Mouse (Mus musculus) kidney, postnatal 25 days (tissue): ENCODE results near the gene Kank2.
A peak's percentile ranks its signal among the peaks of the same experiment; 100 is the strongest.
"Not testable (repeated sequence)": the region's sequence is repeated elsewhere in the genome, so short reads cannot be mapped to it uniquely, and the experiment has no call there.

ENCODE experiments used
- DNase-seq, 2 experiments: peaks; one replicate each; pipeline ENCODE4 v3.0.0; 2021; ENCODE audit warnings: mixed read lengths in 2 of 2

Gene Kank2

GRCm38 (mm10) chr9:21781657-21782468 is 16.7 kb downstream of the Kank2 start:
- DNase-seq: no peak

GRCm38 (mm10) chr9:21777726-21778125 is 20.8 kb downstream of the Kank2 start:
- DNase-seq: no peak

DNA sequence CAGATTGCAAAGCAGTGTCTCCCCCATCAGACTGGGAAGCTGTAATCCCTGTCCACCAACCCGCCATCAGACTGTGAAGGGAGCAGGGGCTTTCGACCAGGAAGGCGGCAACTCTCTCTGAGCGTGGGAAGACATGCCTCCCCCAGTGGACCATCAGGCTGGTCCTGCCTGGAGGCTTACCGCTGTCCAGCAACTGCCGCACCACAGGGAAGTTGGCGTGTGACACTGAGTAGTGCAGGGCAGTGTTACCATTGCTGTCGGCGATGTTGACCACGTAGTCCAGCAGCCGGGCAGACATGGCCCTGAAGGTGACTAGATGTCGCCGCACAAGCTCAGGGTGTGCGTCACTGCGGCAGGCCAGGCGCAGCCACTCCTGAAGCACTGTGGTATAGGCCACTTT is 24.2 kb downstream of the Kank2 start:
- DNase-seq: no peak

DNA sequence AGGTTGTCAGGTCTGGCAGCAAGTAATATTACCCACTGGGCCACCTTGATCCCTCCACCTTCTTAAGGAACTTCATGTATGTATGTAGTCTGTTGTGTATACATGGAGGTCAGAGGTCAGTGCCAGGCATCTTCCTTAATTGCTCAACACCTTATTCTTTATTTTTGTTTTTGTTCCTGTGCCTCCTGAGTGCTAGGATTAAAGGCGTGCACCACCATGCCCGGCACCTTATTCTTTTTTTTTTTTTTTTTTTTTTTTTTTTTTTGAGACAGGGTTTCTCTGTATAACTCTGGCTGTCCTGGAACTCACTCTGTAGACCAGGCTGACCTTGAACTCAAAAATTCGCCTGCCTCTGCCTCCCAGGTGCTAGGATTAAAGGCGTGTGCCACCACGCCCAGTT is 25.1 kb downstream of the Kank2 start:
- not testable (repeated sequence) for DNase-seq

- peak in 1 of 2 experiments; percentile 54 for DNase-seq
Measured at GRCm38 (mm10) chr9:21769558-21770183, 28.9 kb downstream of the Kank2 start.

DNA sequence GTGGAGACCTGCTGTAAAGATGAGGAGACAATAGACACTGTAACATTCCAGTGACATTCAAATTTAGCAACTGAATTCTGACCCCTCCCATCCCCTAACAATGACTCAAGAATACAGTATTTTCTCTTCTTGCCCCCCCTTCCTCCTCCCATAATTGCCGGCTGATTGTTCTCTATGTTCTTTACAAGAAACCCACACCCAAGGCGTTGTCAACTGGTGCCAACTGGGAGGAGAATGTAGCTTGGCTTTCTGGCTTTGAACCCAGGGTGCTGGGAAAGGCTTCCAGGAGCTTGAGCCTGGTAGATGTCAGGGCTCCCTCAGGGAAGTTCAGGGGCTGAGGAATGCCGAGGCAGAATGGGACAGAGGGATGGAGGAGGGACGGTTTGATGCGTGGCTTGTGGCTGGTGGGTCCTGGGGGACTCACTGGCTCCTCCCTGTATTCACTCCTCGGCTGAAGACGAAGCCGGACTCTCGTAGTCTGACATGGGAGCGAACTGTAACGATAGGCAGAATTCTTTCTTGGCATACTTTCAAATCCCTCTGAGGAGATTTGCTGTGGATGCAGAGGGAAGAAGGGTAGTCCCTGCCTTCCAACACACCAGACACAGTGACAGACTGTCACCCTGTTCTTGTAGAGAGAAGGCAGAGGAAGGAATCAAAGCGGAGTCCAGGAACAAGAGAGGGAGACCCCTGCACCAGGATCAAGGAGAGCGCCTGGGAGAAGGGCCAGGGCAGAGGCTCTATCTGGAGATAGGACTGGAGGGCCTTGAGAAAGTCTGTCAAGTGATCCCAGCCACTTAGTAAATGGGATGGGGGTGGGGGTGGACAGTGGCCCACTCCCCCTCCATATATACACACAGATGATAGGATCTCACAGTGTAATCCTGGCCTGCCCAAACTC is 29.8 kb downstream of the Kank2 start:
- peak in 1 of 2 experiments; percentile 47 for DNase-seq

DNA sequence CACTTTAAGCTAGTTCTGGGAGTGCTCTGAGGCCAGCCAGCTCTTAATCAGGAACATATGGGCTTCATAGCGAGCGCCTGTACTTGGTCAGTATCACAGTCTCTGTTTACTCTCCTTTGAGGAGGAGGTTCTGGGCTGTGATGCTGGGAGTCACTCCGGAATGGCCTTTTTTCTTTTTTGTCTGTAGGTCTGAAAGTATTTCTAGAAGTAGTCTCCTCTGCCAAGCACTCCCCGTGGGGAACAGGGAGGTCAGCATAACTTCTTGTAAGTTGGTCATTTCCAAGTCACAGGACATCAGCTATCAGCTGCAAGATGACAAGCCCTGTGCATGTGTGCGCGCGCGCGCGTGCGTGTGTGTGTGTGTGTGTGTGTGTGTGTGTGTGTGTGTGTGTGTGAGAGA is 30.6 kb downstream of the Kank2 start:
- DNase-seq: peak in 1 of 2 experiments; percentile 65

DNA sequence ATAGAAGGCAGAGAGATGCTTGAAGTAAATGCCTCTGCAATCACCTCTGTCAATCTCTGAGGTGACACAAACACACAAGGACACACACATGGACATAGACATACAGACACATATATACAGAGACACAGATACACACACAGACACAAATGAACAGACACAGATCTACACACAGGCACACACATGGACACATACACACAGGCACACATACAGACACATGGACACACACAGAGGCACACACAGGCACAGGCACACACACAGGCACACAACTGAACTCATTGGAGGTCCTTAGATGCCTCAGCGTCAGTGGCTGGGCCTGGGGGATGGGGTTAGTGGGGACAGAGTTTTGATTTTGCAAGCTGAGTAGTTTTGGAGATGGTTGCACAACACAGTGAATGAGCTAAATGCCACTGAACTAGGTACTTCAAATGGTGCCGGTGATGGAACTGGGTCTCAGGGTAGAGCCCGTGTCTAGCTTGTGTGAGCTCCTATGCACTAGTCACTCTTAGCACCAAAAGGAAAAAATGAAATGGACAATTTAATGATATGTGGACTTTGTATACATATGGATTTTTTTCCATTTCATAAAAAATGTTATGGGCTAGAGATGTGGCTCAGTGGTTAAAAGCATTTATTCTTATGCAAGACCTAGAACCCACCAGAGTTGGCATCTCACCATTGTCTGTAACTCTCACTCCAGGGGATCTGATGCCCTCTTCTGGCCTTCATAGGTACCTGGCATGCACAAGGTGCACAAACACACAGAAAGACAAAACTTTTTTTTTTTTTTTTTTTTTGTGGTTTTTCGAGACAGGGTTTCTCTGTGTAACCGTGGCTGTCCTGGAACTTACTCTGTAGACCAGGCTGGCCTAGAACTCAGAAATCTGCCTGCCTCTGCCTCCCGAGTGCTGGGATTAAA is 34.2 kb downstream of the Kank2 start:
- no peak for DNase-seq

DNA sequence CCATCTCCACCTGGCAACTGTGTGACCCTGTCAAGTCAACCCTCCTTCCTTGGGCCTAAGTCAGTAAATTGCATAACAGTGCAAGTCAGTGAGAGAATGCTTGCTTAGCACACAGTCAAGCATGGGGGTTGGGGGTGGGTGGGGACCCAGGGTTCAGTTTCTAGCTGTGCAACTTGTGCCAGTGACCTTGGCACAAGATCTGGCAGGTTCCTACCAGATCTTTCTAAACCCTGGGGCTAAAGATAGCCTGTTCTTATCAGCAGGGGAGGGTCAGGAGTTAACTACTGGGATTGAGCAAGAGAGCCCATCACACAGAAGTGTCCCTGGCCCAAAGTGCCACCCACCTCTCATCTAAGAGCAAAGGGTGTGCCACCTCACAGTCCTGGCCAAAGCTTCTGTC is 36.4 kb downstream of the Kank2 start:
- peak in 1 of 2 experiments; percentile 55 for DNase-seq

- peak; percentile 95 to 98 for DNase-seq
Measured at GRCm38 (mm10) chr9:21760155-21761088, 38.1 kb downstream of the Kank2 start, which contains the start of gene Spc24. Gene Spc24, minus strand, starts transcription at chr9:21760303.

DNA sequence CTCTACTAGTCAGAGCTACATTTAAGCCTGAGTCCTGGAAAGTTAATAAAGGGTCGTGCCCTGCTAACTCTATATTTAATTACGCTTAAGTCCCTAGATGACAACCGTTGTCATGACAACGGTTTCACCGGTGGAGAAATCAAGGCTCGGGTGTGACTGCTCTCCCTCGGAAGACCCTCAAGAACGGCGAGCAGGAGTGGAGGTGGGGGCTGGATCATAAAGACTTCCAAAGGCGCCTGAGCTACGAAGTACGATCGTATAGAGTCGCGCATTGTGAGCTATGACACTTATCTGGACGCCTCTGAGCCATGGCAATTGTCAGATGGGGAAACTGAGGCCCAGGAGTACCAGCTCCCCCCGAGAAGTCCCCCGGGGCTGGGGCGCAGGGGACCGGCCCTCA is 38.8 kb downstream of the Kank2 start:
- no peak for DNase-seq

DNA sequence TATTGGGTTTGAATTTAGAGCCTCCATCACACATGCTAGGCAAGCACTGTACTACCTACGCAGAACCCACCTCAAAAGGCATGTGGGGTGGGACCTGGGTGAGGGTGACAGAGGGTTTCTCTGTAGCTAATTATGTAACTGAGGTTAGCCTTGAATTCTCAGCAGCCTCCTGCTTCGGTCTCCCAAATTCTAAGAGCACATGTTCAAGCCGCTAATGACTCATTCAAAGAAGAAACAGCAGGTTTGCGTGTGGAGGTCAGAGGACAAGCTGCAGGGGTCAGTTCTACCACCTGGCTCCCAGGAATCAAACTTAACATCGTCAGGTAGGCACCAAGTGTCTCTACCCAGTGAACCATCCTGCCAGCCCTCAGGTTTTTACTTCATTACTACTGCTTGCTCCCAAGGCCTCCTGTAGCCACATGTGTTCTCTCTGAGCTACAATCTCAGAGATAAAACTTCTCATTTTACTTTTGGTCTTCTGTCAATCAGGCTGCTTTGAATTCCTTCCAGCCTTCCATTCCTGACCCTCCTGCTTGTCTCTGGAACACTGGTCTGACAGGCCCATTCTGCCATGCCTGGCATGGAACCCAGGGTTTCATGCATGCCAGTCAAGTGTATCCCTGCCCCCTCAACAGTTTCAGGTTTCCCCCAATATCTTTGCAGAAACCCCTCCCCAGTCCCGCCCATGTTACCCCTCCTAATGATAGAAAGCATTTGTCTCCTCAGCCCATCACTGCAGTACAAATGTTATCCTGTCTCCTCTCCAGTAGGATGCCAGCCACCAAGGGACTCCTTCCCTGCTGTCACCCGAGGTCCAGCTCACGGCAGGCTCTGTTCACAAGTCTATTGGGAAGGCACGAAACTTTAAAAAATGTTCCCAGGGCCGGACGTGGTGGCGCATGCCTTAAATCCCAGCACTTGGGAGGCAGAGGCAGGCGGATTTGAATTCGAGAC is 39.7 kb downstream of the Kank2 start:
- DNase-seq: no peak

DNA sequence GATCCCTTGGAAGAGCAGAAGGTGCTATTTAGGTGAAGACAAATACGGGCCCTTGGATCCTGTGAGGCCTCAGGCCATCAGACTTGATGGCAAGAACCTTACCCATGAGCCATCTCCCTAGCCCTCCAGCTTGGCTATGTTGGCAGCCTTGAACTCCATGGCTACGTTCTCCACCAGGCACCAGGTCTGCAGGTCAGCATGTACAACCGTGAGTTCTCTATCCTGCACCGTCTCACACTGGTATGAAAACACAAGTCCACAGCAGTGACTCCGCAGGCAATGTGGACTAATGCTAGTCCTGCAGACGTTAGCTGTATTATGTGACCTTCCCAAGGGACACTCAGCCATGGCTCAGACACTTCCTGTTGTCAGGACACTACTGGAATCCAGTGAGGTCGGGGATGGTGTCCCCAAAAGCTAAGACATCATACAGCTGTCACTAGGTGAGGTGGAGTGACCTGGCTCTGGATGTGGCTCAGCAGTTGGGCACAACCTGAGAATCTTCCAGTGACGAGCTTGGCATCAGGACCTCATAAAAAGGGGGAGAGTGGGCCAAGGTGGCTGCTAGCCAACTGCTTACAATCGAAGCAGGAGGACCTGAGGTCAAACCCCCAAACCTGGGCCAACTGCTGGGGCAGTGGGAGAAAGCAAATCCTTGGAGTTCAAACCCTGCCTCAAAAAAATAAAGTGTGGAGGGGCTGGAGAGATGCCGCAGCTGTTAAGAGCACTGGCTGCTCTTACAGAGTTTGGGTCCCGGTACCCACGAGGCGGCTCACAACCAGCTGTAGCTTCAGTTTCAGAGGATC is 43.8 kb downstream of the Kank2 start:
- DNase-seq: peak; percentile 33 to 64

GRCm38 (mm10) chr9:21754003-21754402 is 44.5 kb downstream of the Kank2 start:
- DNase-seq: peak; percentile 70 to 89

DNA sequence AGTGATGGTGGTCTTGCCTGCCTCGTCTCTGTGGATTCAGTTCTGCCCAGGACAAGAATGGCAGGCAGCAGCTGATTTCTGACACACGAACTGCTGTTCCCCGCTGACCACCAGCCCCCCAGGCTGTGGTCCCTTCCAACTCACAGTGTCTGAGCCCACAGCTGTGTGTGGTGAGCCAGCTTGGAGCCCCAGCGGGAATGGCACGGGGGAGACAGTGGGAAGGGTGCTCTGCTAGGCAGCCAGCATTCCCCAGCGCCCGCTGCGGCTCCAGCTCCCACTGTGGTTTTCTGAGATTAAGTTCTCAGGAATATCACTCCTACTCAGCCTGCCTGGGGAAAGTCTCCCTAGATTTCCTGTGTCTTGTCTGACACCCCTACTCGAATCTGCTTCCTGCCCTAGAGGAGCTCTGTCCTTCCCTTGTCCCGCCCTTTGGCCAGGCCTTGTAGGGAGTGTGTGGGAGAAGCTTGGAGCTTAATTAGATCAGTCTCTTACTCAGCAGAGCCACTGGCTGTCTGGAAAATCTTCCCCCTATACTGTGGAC is 46.2 kb downstream of the Kank2 start:
- peak; percentile 66 to 87 for DNase-seq

GRCm38 (mm10) chr9:21751347-21751746 is 47.2 kb downstream of the Kank2 start:
- peak; percentile 36 to 55 for DNase-seq

- DNase-seq: no peak
Measured at GRCm38 (mm10) chr9:21750370-21750769, 48.2 kb downstream of the Kank2 start.

- DNase-seq: no peak
Measured at GRCm38 (mm10) chr9:21749382-21750118, 49.0 kb downstream of the Kank2 start.
